Mouse (Mus musculus) midbrain, postnatal 0 days (tissue): ENCODE data around the gene Saa1. TPM values are rescaled to one million over a fixed set of nuclear protein-coding genes. Genes with fewer than 3 reads are reported as not detected.

Source experiments
- ATAC-seq: fragments of 200-750 bp; cut with Nextera tagmentation; 2 replicates; pipeline ENCODE4 v1.8.0; 2017; ENCODE audit warnings: moderate number of reproducible peaks, mild to moderate bottlenecking, moderate TSS enrichment, moderate library complexity; ENCODE audit not compliant: low FRiP score
- DNase-seq: peaks from one replicate; pipeline ENCODE4 v3.0.0-alpha.2; 2015; ENCODE audit warnings: low spot score
- H3K27ac ChIP-seq: fragments of 300-500 bp; sonication (generic); 2 replicates; pipeline ENCODE4 v1.5.1; 2014; ENCODE audit warnings: low read depth, mild to moderate bottlenecking, low read length, mixed read lengths
- H3K27me3 ChIP-seq: fragments of 300-500 bp; sonication (generic); 2 replicates; pipeline ENCODE4 v1.6.1; 2014; ENCODE audit warnings: low read length, control low read depth, mixed read lengths; ENCODE audit not compliant: insufficient read depth
- H3K36me3 ChIP-seq: fragments of 300-500 bp; sonication (generic); 2 replicates; pipeline ENCODE4 v1.6.1; 2014; ENCODE audit warnings: low read length, control low read depth, mixed read lengths; ENCODE audit not compliant: insufficient read depth
- H3K4me1 ChIP-seq: fragments of 300-500 bp; sonication (generic); 2 replicates; pipeline ENCODE4 v1.6.1; 2014; ENCODE audit warnings: mild to moderate bottlenecking, control low read depth, antibody characterized with exemption, low read length, mixed read lengths; ENCODE audit not compliant: insufficient read depth
- H3K4me2 ChIP-seq: fragments of 300-500 bp; sonication (generic); 2 replicates; pipeline ENCODE4 v1.6.1; 2014; ENCODE audit warnings: low read depth, mild to moderate bottlenecking, low read length, mixed read lengths; ENCODE audit not compliant: poor library complexity, severe bottlenecking
- H3K4me3 ChIP-seq: fragments of 300-500 bp; sonication (generic); 2 replicates; pipeline ENCODE4 v1.5.1; 2014; ENCODE audit warnings: low read depth, mild to moderate bottlenecking, low read length, moderate library complexity
- H3K9ac ChIP-seq: fragments of 300-500 bp; sonication (generic); replicated peaks from 2 replicates; pipeline ENCODE4 v1.6.1; 2014; ENCODE audit warnings: mild to moderate bottlenecking, low read length, moderate library complexity, mixed read lengths; ENCODE audit not compliant: poor library complexity, severe bottlenecking
- H3K9me3 ChIP-seq: fragments of 300-500 bp; sonication (generic); 2 replicates; pipeline ENCODE4 v1.6.1; 2016; ENCODE audit warnings: low read length, control low read depth
- CTCF ChIP-seq: IDR thresholded peaks from 2 replicates; pipeline ENCODE4 v1.5.1; 2016; ENCODE audit warnings: antibody characterized with exemption, mild to moderate bottlenecking
- WGBS: fragments of 180-500 bp; shearing (Covaris S2); extraction: QIAGEN DNeasy Blood & Tissue Kit; methylation state at CpG from one replicate; pipeline ENCODE4 v1.1.7; 2014; 5-methylcytosine and 5-hydroxymethylcytosine counted together
- polyA plus RNA-seq: library from polyadenylated mRNA; unstranded; fragments of >200 nt; fragmentation: Nextera tagmentation; extraction: Ambion mirVana; gene quantifications from 2 replicates; pipeline ENCODE4 v1.2.1, GENCODE M21; 2015
- total RNA-seq: library from RNA; depleted of rRNA; stranded (reverse); fragments of >200 nt; gene quantifications from 2 replicates; pipeline ENCODE4 v1.2.3, GENCODE M21; 2014

Gene Saa1
- total and polyA plus RNA-seq, 2 experiments from 2014 or later: 0.28 TPM; not detected in 1

GRCm38 (mm10) chr7:46723354-46723753 lies 19.4 kb downstream of the Saa1 start:
- peaks cover 6% of the 10 kb centered on the region; the same call in 1 of the 2 replicates for H3K27me3 ChIP-seq
- H3K4me3 ChIP-seq: no peak overlapping the region
- no peaks in the 10 kb centered on the region for H3K4me1 ChIP-seq
- no peak for ATAC-seq
- no peaks in the 10 kb centered on the region for H3K9me3 ChIP-seq
- no peak overlapping the region for H3K9ac ChIP-seq
- 95% methylated on average over 6 of the region's 6 CpGs for WGBS
- H3K27ac ChIP-seq: no peak overlapping the region
- H3K36me3 ChIP-seq: no peaks in the 10 kb centered on the region
- no peak for DNase-seq
- no peak for TF ChIP-seq CTCF
- no peak overlapping the region for H3K4me2 ChIP-seq

DNA sequence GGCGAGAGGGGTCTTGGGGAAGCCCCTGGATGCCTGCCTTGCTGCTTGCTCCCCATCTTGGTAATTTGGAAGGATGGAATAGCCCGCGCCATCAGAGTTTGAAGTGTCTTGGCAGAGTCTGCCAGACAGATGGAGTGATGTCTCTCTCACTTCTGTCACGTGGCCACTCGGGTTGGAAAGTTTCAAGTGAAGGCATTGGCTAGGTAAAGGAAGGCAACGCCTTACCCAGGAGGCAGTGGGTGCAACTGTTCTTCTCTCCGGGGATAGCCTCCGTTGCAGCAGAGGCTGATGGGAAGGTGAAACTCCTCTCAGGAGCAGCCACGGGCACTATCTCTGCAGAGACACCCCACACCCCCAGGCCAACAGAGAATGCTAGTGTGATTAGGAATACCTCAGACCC lies 22.3 kb downstream of the Saa1 start:
- Histone ChIP-seq H3K36me3 (no peaks in the 10 kb centered on the region), H3K4me3 (no peak overlapping the region), H3K27me3 (peaks cover 6% of the 10 kb centered on the region; the same call in 1 of the 2 replicates), H3K9me3 (no peaks in the 10 kb centered on the region), H3K4me2 (no peak overlapping the region), H3K9ac (no peak overlapping the region), H3K4me1 (no peaks in the 10 kb centered on the region), H3K27ac (no peak overlapping the region)
- DNase-seq (peak; percentile 42), ATAC-seq (no peak)
- WGBS: 76% methylated on average over 9 of the region's 9 CpGs
- no peak for TF ChIP-seq CTCF

DNA sequence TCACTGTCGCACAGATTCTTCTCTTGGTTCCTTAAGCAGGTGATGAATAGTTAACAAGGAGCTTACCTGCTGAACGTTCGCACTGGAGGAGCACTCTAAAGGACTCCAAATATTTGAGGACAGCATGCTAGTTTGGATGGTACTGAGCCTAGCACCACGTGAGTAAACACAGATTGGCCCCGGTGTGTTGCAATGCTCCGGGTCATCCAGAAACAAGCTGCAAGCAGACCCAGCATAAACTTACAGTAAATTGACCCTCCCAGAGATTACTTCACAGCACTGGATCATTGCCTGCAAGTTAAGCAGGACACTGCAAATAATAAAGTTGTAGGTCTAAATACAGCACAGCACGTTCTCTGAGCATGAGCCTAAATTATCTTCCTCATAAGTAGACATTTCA lies 23.3 kb downstream of the Saa1 start:
- ATAC-seq (no peak), DNase-seq (no peak)
- 78% methylated on average over 7 of the region's 7 CpGs for WGBS
- Histone ChIP-seq H3K9ac (no peak overlapping the region), H3K27me3 (peaks cover 6% of the 10 kb centered on the region; the same call in 1 of the 2 replicates), H3K36me3 (no peaks in the 10 kb centered on the region), H3K27ac (no peak overlapping the region), H3K4me3 (no peak overlapping the region), H3K9me3 (no peaks in the 10 kb centered on the region), H3K4me1 (no peaks in the 10 kb centered on the region), H3K4me2 (no peak overlapping the region)
- no peak for TF ChIP-seq CTCF

- ATAC-seq (peak; percentile 65; the same call in 1 of the 2 replicates), DNase-seq (peak; percentile 82)
- whole genome bisulfite sequencing: 82% methylated on average over 7 of the region's 7 CpGs
These were observed 24.0 kb downstream of the Saa1 start for GRCm38 (mm10) chr7:46718591-46719270.

GRCm38 (mm10) chr7:46716897-46717296 lies 25.9 kb downstream of the Saa1 start:
- no peaks in the 10 kb centered on the region for H3K4me1 ChIP-seq
- DNase-seq (peak; percentile 20), ATAC-seq (no peak)
- no peak for TF ChIP-seq CTCF
- no peak overlapping the region for H3K4me3 ChIP-seq
- no peaks in the 10 kb centered on the region for H3K9me3 ChIP-seq
- H3K27ac ChIP-seq: no peak overlapping the region
- 58% methylated on average over 5 of the region's 5 CpGs for WGBS
- no peaks in the 10 kb centered on the region for H3K36me3 ChIP-seq
- H3K4me2 ChIP-seq: no peak overlapping the region
- no peak overlapping the region for H3K9ac ChIP-seq
- H3K27me3 ChIP-seq: peaks cover 6% of the 10 kb centered on the region; the same call in 1 of the 2 replicates

More at GRCm38 (mm10) chr7:46718591-46719270, 24.0 kb downstream of the Saa1 start:
- H3K4me3 ChIP-seq: no peak overlapping the region
- H3K9ac ChIP-seq: no peak overlapping the region
- no peak overlapping the region for H3K4me2 ChIP-seq
- H3K36me3 ChIP-seq: no peaks in the 10 kb centered on the region
- H3K27ac ChIP-seq: no peak overlapping the region
- no peak for TF ChIP-seq CTCF
- H3K9me3 ChIP-seq: no peaks in the 10 kb centered on the region
- peaks cover 6% of the 10 kb centered on the region; the same call in 1 of the 2 replicates for H3K27me3 ChIP-seq
- H3K4me1 ChIP-seq: no peaks in the 10 kb centered on the region

GRCm38 (mm10) chr7:46715600-46715999 lies 27.2 kb downstream of the Saa1 start, which contains the start of gene Saa3:
Saa3 (minus strand) TSS chr7:46715700.
- no peak within 1 kb of the TSS for H3K4me2 ChIP-seq
- 90% methylated on average over 5 of the region's 5 CpGs for WGBS

More at GRCm38 (mm10) chr7:46715600-46715999, 27.2 kb downstream of the Saa1 start, which contains the start of gene Saa3:
- Histone ChIP-seq H3K27ac (no peak within 1 kb of the TSS), H3K27me3 (peaks cover 6% of the 10 kb centered on the region; the same call in 1 of the 2 replicates), H3K4me1 (no peaks in the 10 kb centered on the region), H3K36me3 (no peaks in the 10 kb centered on the region), H3K9ac (no peak within 1 kb of the TSS), H3K4me3 (no peak within 1 kb of the TSS), H3K9me3 (no peaks in the 10 kb centered on the region)
- no peak for TF ChIP-seq CTCF
- DNase-seq: no peak
- ATAC-seq: no peak
